Mouse (Mus musculus): Measurements from ENCODE around the gene Gcc2. TPM values are rescaled to one million over a fixed set of nuclear protein-coding genes. Genes with fewer than 3 reads are reported as not detected.
A peak's percentile ranks its signal among the peaks of the same experiment; 100 is the strongest.
"Not testable (repeated sequence)": the region's sequence is repeated elsewhere in the genome, so short reads cannot be mapped to it uniquely, and the experiment has no call there.

Gene Gcc2
- polyA plus RNA-seq, 1 experiment: 22.8 TPM

- no peak overlapping the region for H3K27ac ChIP-seq (replicated peaks; ENCODE audit: low read depth, low read length)
- H3K4me3 ChIP-seq (ENCODE audit: insufficient read depth, low read depth, low read length): no peak overlapping the region
- H3K4me1 ChIP-seq (ENCODE audit: control insufficient read depth, insufficient read depth, insufficient read length, low read length): peaks cover 11% of the 10 kb centered on the region
Observed at GRCm38 (mm10) chr10:58328517-58329108, 73.3 kb downstream of the Gcc2 start.

- H3K27ac ChIP-seq (replicated peaks; ENCODE audit: low read depth, low read length): 0 out of 2 replicates have a peak overlapping the region, but pooled peaks have one; percentile 26
- peaks cover 8% of the 10 kb centered on the region for H3K4me1 ChIP-seq (ENCODE audit: control insufficient read depth, insufficient read depth, insufficient read length, low read length)
Observed at GRCm38 (mm10) chr10:58330635-58331034, 75.3 kb downstream of the Gcc2 start.

GRCm38 (mm10) chr10:58331741-58332140 lies 76.4 kb downstream of the Gcc2 start:
- peaks cover 5% of the 10 kb centered on the region for H3K4me1 ChIP-seq (ENCODE audit: control insufficient read depth, insufficient read depth, insufficient read length, low read length)
- no peak overlapping the region for H3K4me3 ChIP-seq (ENCODE audit: insufficient read depth, low read depth, low read length)
- no peak overlapping the region for H3K27ac ChIP-seq (replicated peaks; ENCODE audit: low read depth, low read length)

More at GRCm38 (mm10) chr10:58330635-58331034, 75.3 kb downstream of the Gcc2 start:
- H3K4me3 ChIP-seq (ENCODE audit: insufficient read depth, low read depth, low read length): no peak overlapping the region

GRCm38 (mm10) chr10:58333414-58333813 lies 78.1 kb downstream of the Gcc2 start:
- Histone ChIP-seq H3K4me3 (ENCODE audit: insufficient read depth, low read depth, low read length) (no peak overlapping the region), H3K27ac (replicated peaks; ENCODE audit: low read depth, low read length) (no peak overlapping the region), H3K4me1 (ENCODE audit: control insufficient read depth, insufficient read depth, insufficient read length, low read length) (peaks cover 9% of the 10 kb centered on the region)

GRCm38 (mm10) chr10:58336156-58336555 lies 80.9 kb downstream of the Gcc2 start:
- Histone ChIP-seq H3K27ac (replicated peaks; ENCODE audit: low read depth, low read length) (no peak overlapping the region), H3K4me3 (ENCODE audit: insufficient read depth, low read depth, low read length) (no peak overlapping the region), H3K4me1 (ENCODE audit: control insufficient read depth, insufficient read depth, insufficient read length, low read length) (peaks cover 6% of the 10 kb centered on the region; the same call in 1 of the 2 replicates)

GRCm38 (mm10) chr10:58337091-58337490 lies 81.8 kb downstream of the Gcc2 start:
- not testable (repeated sequence) for H3K27ac ChIP-seq (replicated peaks; ENCODE audit: low read depth, low read length); H3K4me3 ChIP-seq (ENCODE audit: insufficient read depth, low read depth, low read length)
- peaks cover 12% of the 10 kb centered on the region; the same call in 1 of the 2 replicates for H3K4me1 ChIP-seq (ENCODE audit: control insufficient read depth, insufficient read depth, insufficient read length, low read length)

- no peak overlapping the region for H3K4me3 ChIP-seq (ENCODE audit: insufficient read depth, low read depth, low read length)
- peak overlapping the region; percentile 74 for H3K27ac ChIP-seq (replicated peaks; ENCODE audit: low read depth, low read length)
- H3K4me1 ChIP-seq (ENCODE audit: control insufficient read depth, insufficient read depth, insufficient read length, low read length): peaks cover 20% of the 10 kb centered on the region; the same call in 1 of the 2 replicates
Observed at GRCm38 (mm10) chr10:58338590-58338989, 83.3 kb downstream of the Gcc2 start.

GRCm38 (mm10) chr10:58341685-58342084 lies 86.4 kb downstream of the Gcc2 start:
- Histone ChIP-seq H3K27ac (replicated peaks; ENCODE audit: low read depth, low read length) (peak overlapping the region; percentile 89), H3K4me1 (ENCODE audit: control insufficient read depth, insufficient read depth, insufficient read length, low read length) (peaks cover 20% of the 10 kb centered on the region; the same call in 1 of the 2 replicates)

GRCm38 (mm10) chr10:58342199-58342598 lies 86.9 kb downstream of the Gcc2 start:
- Histone ChIP-seq H3K4me3 (ENCODE audit: insufficient read depth, low read depth, low read length) (no peak overlapping the region), H3K27ac (replicated peaks; ENCODE audit: low read depth, low read length) (peak overlapping the region; percentile 89), H3K4me1 (ENCODE audit: control insufficient read depth, insufficient read depth, insufficient read length, low read length) (peaks cover 20% of the 10 kb centered on the region; the same call in 1 of the 2 replicates)

More at GRCm38 (mm10) chr10:58341685-58342084, 86.4 kb downstream of the Gcc2 start:
- H3K4me3 ChIP-seq (ENCODE audit: insufficient read depth, low read depth, low read length): no peak overlapping the region

- H3K27ac ChIP-seq (replicated peaks; ENCODE audit: low read depth, low read length): peak overlapping the region; percentile 89
- H3K4me3 ChIP-seq (ENCODE audit: insufficient read depth, low read depth, low read length): no peak overlapping the region
- H3K4me1 ChIP-seq (ENCODE audit: control insufficient read depth, insufficient read depth, insufficient read length, low read length): peaks cover 17% of the 10 kb centered on the region; the same call in 1 of the 2 replicates
Observed at GRCm38 (mm10) chr10:58343552-58343951, 88.3 kb downstream of the Gcc2 start.

GRCm38 (mm10) chr10:58350600-58350999 lies 95.3 kb downstream of the Gcc2 start:
- H3K4me1 ChIP-seq (ENCODE audit: control insufficient read depth, insufficient read depth, insufficient read length, low read length): peaks cover 12% of the 10 kb centered on the region; the same call in 1 of the 2 replicates
- no peak overlapping the region for H3K27ac ChIP-seq (replicated peaks; ENCODE audit: low read depth, low read length)

GRCm38 (mm10) chr10:58351670-58352069 lies 96.4 kb downstream of the Gcc2 start:
- Histone ChIP-seq H3K27ac (replicated peaks; ENCODE audit: low read depth, low read length) (0 out of 2 replicates have a peak overlapping the region, but pooled peaks have one; percentile 42), H3K4me3 (ENCODE audit: insufficient read depth, low read depth, low read length) (0 out of 2 replicates have a peak overlapping the region, but pooled peaks have one; percentile 30), H3K4me1 (ENCODE audit: control insufficient read depth, insufficient read depth, insufficient read length, low read length) (peaks cover 12% of the 10 kb centered on the region; the same call in 1 of the 2 replicates)

More at GRCm38 (mm10) chr10:58350600-58350999, 95.3 kb downstream of the Gcc2 start:
- no peak overlapping the region for H3K4me3 ChIP-seq (ENCODE audit: insufficient read depth, low read depth, low read length)

GRCm38 (mm10) chr10:58352364-58352763 lies 97.1 kb downstream of the Gcc2 start:
- H3K4me1 ChIP-seq (ENCODE audit: control insufficient read depth, insufficient read depth, insufficient read length, low read length): peaks cover 12% of the 10 kb centered on the region; the same call in 1 of the 2 replicates
- no peak overlapping the region for H3K27ac ChIP-seq (replicated peaks; ENCODE audit: low read depth, low read length)
- no peak overlapping the region for H3K4me3 ChIP-seq (ENCODE audit: insufficient read depth, low read depth, low read length)

- peaks cover 12% of the 10 kb centered on the region; the same call in 1 of the 2 replicates for H3K4me1 ChIP-seq (ENCODE audit: control insufficient read depth, insufficient read depth, insufficient read length, low read length)
- H3K27ac ChIP-seq (replicated peaks; ENCODE audit: low read depth, low read length): no peak overlapping the region; the same call in 1 of the 2 replicates
- H3K4me3 ChIP-seq (ENCODE audit: insufficient read depth, low read depth, low read length): no peak overlapping the region
Observed at GRCm38 (mm10) chr10:58354561-58354960, 99.3 kb downstream of the Gcc2 start.
